Mouse (Mus musculus) thymus, adult 2 months (tissue): Measurements from ENCODE around the gene Pdia3. TPM values are rescaled to one million over a fixed set of nuclear protein-coding genes. Genes with fewer than 3 reads are reported as not detected.

ENCODE experiments used
- DNase-seq: peaks from one replicate; pipeline ENCODE4 v3.0.0; 2021
- H3K27ac ChIP-seq: fragments of 200-500 bp; 2 replicates; pipeline ENCODE4 v1.5.1; 2012; ENCODE audit warnings: low read length, control low read depth; ENCODE audit not compliant: control insufficient read depth, insufficient read depth
- H3K27me3 ChIP-seq: fragments of 200-500 bp; 2 replicates; pipeline ENCODE4 v1.6.1; 2012; ENCODE audit warnings: mild to moderate bottlenecking, low read length, moderate library complexity, mixed read lengths; ENCODE audit not compliant: control insufficient read depth, insufficient read depth
- H3K36me3 ChIP-seq: fragments of 200-500 bp; 2 replicates; pipeline ENCODE4 v1.6.1; 2012; ENCODE audit warnings: mild to moderate bottlenecking, low read length, moderate library complexity; ENCODE audit not compliant: control insufficient read depth, insufficient read depth
- H3K4me1 ChIP-seq: fragments of 200-500 bp; replicated peaks from 2 replicates; pipeline ENCODE4 v1.6.1; 2012; ENCODE audit warnings: low read length; ENCODE audit not compliant: control insufficient read depth, insufficient read depth
- H3K4me3 ChIP-seq: fragments of 200-500 bp; 2 replicates; pipeline ENCODE4 v1.5.1; 2012; ENCODE audit warnings: mild to moderate bottlenecking, low read length, control low read depth, moderate library complexity; ENCODE audit not compliant: control insufficient read depth, insufficient read depth
- CTCF ChIP-seq: fragments of 200-500 bp; IDR thresholded peaks from 2 replicates; pipeline ENCODE4 v1.5.1; 2012; ENCODE audit warnings: mild to moderate bottlenecking, control low read depth, low read length, moderate library complexity, borderline replicate concordance; ENCODE audit not compliant: control insufficient read depth, poor library complexity, insufficient read depth; ENCODE audit errors: extremely low read depth
- POLR2A ChIP-seq: fragments of 200-500 bp; IDR thresholded peaks from 2 replicates; pipeline ENCODE4 v1.6.1; 2012; ENCODE audit warnings: mild to moderate bottlenecking, low read length, control low read depth, moderate library complexity; ENCODE audit not compliant: control insufficient read depth, poor library complexity, insufficient read depth; ENCODE audit errors: extremely low read depth
- WGBS: fragments of 180-500 bp; shearing (Covaris S2); methylation state at CpG from one replicate; pipeline ENCODE4 v1.1.7; 2018; 5-methylcytosine and 5-hydroxymethylcytosine counted together
- polyA plus RNA-seq: library from polyadenylated mRNA; depleted of rRNA; stranded (reverse); fragments of >200 nt; gene quantifications from 2 replicates; pipeline ENCODE4 v1.2.3, GENCODE M21; 2012

Gene Pdia3
- polyA plus RNA-seq, 1 experiment: 550 TPM

DNA sequence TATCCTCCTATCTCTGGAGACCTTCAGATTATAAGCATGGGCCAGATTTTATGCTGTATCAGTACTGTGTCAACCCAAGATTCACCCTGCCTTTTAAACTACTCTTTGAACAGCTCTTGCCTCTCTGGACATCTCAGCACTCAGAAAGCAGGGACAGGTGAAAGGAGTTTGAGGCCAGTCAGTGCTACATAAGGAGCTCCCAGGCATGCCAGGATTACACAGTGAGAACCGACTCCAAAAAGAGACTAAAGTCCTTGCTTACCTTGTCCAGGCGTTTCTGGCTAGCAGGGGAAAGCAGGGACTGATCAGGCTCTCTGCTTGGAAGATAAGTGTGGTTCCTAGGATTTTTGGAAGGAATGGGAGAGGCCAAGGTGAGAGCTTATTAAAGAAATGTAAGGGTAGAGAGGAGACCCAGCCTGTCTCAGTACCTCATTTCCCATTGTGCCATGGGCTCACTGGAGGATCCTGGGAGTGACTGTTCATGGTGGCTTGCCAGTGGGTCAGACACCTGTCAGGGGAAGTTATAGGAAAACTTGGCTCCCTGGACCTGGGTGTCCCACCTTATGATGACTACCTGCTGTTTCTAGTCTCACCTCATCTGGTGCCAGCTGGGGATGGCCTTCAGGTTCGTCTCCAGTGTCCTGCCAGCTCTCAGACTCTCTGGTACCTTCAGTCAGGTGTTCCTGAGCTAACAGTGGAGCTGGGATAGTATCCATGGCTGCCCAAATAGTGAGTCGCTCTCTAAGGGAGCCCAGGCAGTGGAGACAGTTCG, 27.4 kb downstream of the Pdia3 start:
- Histone ChIP-seq H3K27me3 (no peaks in the 10 kb centered on the region), H3K4me3 (no peak overlapping the region), H3K4me1 (peaks cover 11% of the 10 kb centered on the region), H3K36me3 (peaks cover 25% of the 10 kb centered on the region), H3K27ac (no peak overlapping the region)
- TF ChIP-seq CTCF (no peak), POLR2A (no peak)
- WGBS: 82% methylated on average over 5 of the region's 5 CpGs
- no peak for DNase-seq

DNA sequence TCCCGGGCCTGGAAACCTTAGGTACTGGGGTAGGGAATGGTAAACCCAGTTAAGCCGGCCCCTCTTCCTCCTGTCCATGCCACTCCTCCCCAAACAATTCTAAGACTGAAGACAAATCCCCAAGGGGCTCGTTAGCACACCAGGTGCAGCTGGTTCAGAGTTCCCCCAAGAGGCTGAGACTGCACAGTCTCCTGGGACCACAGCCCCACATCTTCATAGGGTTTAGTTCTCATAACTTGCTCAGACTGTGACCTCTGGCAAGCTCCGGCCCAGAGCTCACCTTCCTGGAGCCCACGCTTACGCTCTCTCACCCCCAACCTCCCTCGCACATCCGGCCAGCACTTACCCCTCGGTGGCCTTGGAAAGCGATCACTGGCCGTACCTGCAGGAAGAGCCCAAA, 28.2 kb downstream of the Pdia3 start:
- TF ChIP-seq CTCF (no peak), POLR2A (no peak)
- 31% methylated on average over 11 of the region's 11 CpGs for WGBS
- H3K4me1 ChIP-seq: peaks cover 11% of the 10 kb centered on the region
- H3K27ac ChIP-seq: no peak overlapping the region
- peak overlapping the region; percentile 40; the same call in 1 of the 2 replicates for H3K4me3 ChIP-seq
- H3K27me3 ChIP-seq: no peaks in the 10 kb centered on the region
- H3K36me3 ChIP-seq: peaks cover 17% of the 10 kb centered on the region
- no peak for DNase-seq

DNA sequence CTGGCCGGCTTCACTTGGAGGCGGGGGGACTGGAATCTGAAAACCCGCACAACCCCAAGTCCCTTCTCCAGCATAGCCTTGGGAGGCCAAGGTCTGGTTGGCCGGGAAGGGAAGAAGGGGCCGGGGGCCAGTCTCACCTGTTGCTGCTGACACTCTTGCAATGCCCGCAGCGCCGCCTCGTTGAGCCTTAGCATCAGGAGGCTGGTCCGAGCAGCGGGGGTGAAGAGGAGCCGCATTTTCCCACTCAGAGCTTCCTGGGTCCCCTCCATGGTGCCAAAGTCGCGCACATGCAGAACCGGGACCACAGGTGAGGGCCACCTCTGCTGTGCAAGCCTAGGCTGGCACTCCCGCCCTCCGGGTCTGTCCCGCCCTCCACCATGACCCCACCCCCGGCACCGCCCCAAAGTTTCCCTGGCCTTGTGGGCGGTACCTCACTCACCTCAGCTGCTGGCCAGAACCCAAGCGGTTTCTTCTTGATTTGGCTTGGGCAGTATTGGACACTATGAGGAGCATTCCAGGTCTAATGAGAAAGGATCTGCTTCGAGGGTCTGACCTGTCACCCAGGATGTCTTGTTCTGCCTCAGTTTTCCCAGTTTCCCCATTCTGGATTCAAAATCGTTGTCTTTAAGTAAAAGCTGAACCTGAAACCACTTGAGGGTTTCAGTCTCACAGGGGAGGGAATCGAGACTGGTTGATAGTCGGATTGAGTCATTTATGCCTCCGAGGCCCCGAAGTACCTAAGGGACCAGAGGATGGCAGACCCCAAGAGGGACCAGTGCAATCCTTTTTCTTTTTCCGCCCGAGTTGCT, 28.9 kb downstream of the Pdia3 start:
- H3K4me1 ChIP-seq: peaks cover 11% of the 10 kb centered on the region
- no peak for TF ChIP-seq CTCF
- no peak for TF ChIP-seq POLR2A
- H3K4me3 ChIP-seq: peak overlapping the region; percentile 40
- H3K36me3 ChIP-seq: peaks cover 10% of the 10 kb centered on the region
- WGBS: 3% methylated on average over 30 of the region's 30 CpGs
- peak; percentile 61 for DNase-seq
- no peaks in the 10 kb centered on the region for H3K27me3 ChIP-seq
- no peak overlapping the region for H3K27ac ChIP-seq

DNA sequence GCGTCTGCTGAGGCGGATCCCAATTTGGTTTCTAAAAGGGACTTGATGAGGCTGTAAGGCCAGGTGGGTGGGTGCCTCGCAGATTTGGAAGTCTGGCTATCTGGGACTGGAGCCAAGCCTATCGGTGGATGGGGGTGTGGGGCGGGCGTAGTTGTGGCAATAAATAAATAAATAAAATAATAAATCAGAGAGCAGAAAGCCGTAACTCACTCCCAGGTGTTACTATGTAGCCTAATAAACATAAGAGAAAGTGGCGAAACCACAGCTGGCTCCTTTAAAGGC, 29.4 kb downstream of the Pdia3 start:
- no peak overlapping the region for H3K4me3 ChIP-seq
- H3K4me1 ChIP-seq: peaks cover 11% of the 10 kb centered on the region
- H3K36me3 ChIP-seq: peaks cover 5% of the 10 kb centered on the region
- WGBS: 13% methylated on average over 8 of the region's 8 CpGs
- no peak for TF ChIP-seq POLR2A
- no peak for TF ChIP-seq CTCF
- H3K27ac ChIP-seq: no peak overlapping the region
- DNase-seq: no peak
- no peaks in the 10 kb centered on the region for H3K27me3 ChIP-seq

DNA sequence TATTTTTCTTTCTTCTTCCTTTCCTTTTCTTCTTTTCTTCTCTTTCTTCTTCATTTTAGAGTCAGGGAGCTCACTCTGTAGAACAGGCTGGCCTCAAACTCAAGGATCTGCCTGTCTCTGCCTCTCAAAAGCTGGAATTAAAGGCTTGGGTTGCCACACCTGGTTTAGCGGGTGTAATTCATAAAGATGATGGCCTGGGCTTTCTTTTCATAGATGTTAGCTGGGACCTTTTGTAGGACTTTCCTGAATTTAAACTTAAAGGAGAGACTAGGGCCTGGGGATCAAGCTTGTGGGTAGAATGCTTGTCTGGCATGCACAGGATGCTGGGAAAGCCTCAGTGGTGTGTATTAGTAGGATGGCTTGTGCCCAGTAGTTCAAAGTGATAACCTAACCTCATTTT, 30.6 kb downstream of the Pdia3 start, which contains the start of gene Ell3:
Ell3 (minus strand) TSS at position 101 of the 400 bp plus-strand sequence.
- H3K4me3 ChIP-seq: no peak within 1 kb of the TSS
- no peak within 1 kb of the TSS for H3K27ac ChIP-seq
- no peak for DNase-seq

DNA sequence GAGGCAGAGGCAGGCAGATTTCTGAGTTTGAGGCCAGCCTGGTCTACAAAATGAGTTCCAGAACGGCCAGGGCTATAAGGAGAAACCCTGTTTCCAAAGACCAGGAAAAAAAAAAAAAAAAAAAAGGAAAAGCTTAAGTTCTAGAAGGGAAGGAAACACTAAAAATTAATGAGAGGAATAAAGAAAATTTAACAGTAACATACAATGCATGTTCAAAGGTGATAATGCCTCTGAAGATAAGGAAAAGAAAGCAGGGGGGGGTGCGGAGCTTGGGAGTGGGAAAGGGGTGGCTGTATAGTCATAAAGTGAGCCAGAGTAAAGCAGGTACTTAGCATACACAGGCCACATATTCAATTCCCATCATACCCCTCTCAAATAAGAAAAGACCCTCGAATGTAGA, 31.5 kb downstream of the Pdia3 start:
- no peaks in the 10 kb centered on the region for H3K36me3 ChIP-seq
- no peak for DNase-seq
- TF ChIP-seq CTCF (no peak), POLR2A (no peak)
- WGBS: 90% methylated on average over 3 of the region's 3 CpGs
- H3K27ac ChIP-seq: no peak overlapping the region
- no peaks in the 10 kb centered on the region for H3K27me3 ChIP-seq
- H3K4me1 ChIP-seq: peaks cover 13% of the 10 kb centered on the region
- no peak overlapping the region for H3K4me3 ChIP-seq

More for the DNA sequence above, 30.6 kb downstream of the Pdia3 start, which contains the start of gene Ell3:
- 94% methylated on average over 1 of the region's 1 CpGs for WGBS
- Histone ChIP-seq H3K27me3 (no peaks in the 10 kb centered on the region), H3K36me3 (no peaks in the 10 kb centered on the region), H3K4me1 (peaks cover 11% of the 10 kb centered on the region)
- no peak for TF ChIP-seq CTCF
- TF ChIP-seq POLR2A: no peak
